Mouse (Mus musculus) gastrocnemius, adult 2 months (tissue): ENCODE data around the gene Stoml1. TPM values are rescaled to one million over a fixed set of nuclear protein-coding genes. Genes with fewer than 3 reads are reported as not detected.

Source experiments
- DNase-seq: peaks from one replicate; pipeline ENCODE4 v3.0.0; 2022
- H3K27ac ChIP-seq: fragments of 200-600 bp; 2 replicates; pipeline ENCODE4 v1.8.1; 2022; ENCODE audit warnings: mild to moderate bottlenecking
- H3K4me3 ChIP-seq: fragments of 200-600 bp; 2 replicates; pipeline ENCODE4 v1.8.1; 2022; ENCODE audit warnings: mild to moderate bottlenecking, moderate library complexity
- CTCF ChIP-seq: fragments of 200-600 bp; IDR thresholded peaks from 2 replicates; pipeline ENCODE4 v1.8.1; 2022; ENCODE audit warnings: antibody characterized with exemption, mild to moderate bottlenecking, moderate library complexity
- intact Hi-C: fragments of 180-260 bp; cut with DNase I; formaldehyde crosslinking; loops from one replicate; pipeline ENCODE4 v1.15.1; 2025
- microRNA-seq: library from miRNA; unstranded; fragments of <30 nt; microRNA quantifications from one replicate; pipeline ENCODE4 v1.2.0, GENCODE M21; 2021
- total RNA-seq, 2 experiments: library from RNA; stranded (reverse); gene quantifications; 2 replicates each; pipeline ENCODE4 v1.2.3; 2021

Stoml1 gene
- total RNA-seq, 2 experiments from 2014 or later: 6.8 to 7.3 TPM

- intact Hi-C loops: no loop called here
- H3K27ac ChIP-seq: peak overlapping the region; percentile 43
- TF ChIP-seq CTCF: no peak
- DNase-seq: peak; percentile 53
- H3K4me3 ChIP-seq: no peak overlapping the region
Measured at GRCm38 (mm10) chr9:58299356-58299799, 46.4 kb downstream of the Stoml1 start.

DNA sequence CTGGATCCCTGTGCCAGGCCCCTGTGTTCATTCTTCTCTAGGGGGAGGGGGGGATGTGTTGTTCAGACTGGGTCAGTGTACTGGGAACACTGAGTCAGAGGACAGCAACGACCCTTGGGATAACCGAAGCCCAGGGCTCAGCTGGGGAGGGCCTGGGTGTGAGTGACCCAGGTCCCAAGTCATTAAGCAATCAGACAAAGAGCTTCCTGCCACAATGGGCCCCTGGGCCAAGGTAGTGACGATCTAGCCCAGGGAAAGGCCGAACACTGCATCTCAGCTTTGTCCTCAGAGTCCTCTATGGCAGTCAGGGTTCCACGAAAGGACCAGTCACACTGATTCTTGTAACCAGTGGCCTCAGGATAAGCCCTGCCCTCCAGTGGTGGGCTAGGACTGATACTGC is 50.2 kb downstream of the Stoml1 start:
- Histone ChIP-seq H3K4me3 (peak overlapping the region; percentile 2; the same call in 1 of the 2 replicates), H3K27ac (peak overlapping the region; percentile 72)
- no peak; the same call in 1 of the 2 replicates for TF ChIP-seq CTCF
- DNase-seq: no peak
- intact Hi-C loops: no loop called here

- DNase-seq: peak; percentile 51
- TF ChIP-seq CTCF: no peak
- H3K27ac ChIP-seq: peak overlapping the region; percentile 72
- intact Hi-C loops: no loop called here
- peak overlapping the region; percentile 2 for H3K4me3 ChIP-seq
Measured at GRCm38 (mm10) chr9:58303599-58304271, 50.8 kb downstream of the Stoml1 start.

GRCm38 (mm10) chr9:58305686-58306085 is 52.7 kb downstream of the Stoml1 start:
- peak; percentile 44 for DNase-seq
- H3K4me3 ChIP-seq: peak overlapping the region; percentile 19; the same call in 1 of the 2 replicates
- no peak for TF ChIP-seq CTCF
- peak overlapping the region; percentile 72 for H3K27ac ChIP-seq
- intact Hi-C loops: no loop called here

DNA sequence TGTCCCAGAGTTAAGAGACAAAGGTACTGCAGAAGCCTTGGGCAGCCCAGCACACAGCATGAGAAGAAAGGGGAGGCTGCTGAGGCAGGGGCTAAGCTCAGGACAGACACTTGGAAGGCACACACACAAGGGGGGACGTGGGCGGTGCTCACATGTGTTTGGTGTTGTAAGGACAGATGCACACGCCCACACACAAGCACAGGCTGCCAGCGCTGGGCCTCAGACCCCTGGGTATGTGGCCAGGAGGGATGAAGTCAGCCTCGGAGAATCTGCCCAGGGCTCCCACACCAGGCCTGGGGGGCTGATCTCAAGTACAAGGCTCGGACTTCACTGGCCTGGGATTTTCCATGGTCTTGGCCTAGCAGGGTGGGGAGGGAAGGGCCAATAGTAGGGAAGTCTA is 55.4 kb downstream of the Stoml1 start:
- H3K4me3 ChIP-seq: peak overlapping the region; percentile 74
- intact Hi-C loops: no loop called here
- TF ChIP-seq CTCF: no peak

DNA sequence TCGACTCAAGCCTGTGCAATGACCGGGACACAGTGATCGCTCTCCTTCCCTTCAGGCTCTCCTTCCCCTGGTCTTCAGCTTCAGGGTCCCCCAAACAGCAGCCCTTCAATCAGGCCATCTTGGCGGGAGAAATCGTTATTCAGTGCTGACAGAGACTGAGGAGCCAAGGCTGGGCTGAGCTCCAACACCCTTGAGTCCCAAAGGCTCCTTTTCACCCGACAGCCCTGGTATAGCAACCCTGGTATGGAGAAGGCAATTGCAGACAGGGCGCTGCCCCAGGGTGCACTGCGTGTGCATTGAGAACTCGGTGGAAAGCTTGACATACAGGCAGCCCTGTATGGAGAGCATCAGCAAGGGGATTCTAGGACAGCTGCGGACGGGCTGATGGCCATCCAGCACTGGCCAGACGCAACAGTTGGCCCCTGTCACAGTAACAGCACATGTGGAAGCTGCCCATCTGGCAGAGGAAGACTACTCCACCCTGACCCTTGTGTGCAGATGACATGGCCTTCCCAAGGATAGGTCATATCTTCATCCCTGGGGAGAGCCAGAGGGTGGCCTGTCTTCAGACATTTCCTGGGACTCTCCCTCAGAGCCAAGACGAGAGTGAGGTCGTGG is 57.2 kb downstream of the Stoml1 start:
- peak overlapping the region; percentile 87 for H3K27ac ChIP-seq
- peak; percentile 80 for DNase-seq
- no peak for TF ChIP-seq CTCF
- intact Hi-C loops: no loop called here
- H3K4me3 ChIP-seq: peak overlapping the region; percentile 74

More for the DNA sequence above, 55.4 kb downstream of the Stoml1 start:
- peak overlapping the region; percentile 87 for H3K27ac ChIP-seq
- peak; percentile 84 for DNase-seq

- H3K4me3 ChIP-seq: peak overlapping the region; percentile 74
- intact Hi-C loops: no loop called here
- peak; percentile 55 for DNase-seq
- peak overlapping the region; percentile 87 for H3K27ac ChIP-seq
- peak; percentile 17; the same call in 1 of the 2 replicates for TF ChIP-seq CTCF
Measured at GRCm38 (mm10) chr9:58311191-58311910, 58.4 kb downstream of the Stoml1 start.

Small RNA genes lying within 50 kb of the gene (microRNA-seq; reads per million reads assigned to microRNA genes)
- not detected for gene Mir6385

Other genes with a start within 250 kb of the Stoml1 start
- under 1 TPM in 1 of 2 experiments, not detected in 1; 0.10 TPM for gene Cyp11a1, start 246.8 kb upstream of the Stoml1 start, total RNA-seq
- under 1 TPM; 0.13 to 0.31 TPM for gene Stra6, start 189.4 kb upstream of the Stoml1 start, total RNA-seq
- gene Ccdc33, start 134.3 kb upstream of the Stoml1 start, total RNA-seq: not detected
- 10 to 100 TPM; 11.9 to 26.1 TPM for gene Islr, start 48.9 kb upstream of the Stoml1 start, total RNA-seq
- gene Islr2, start 48.8 kb upstream of the Stoml1 start, total RNA-seq: 1 to 10 TPM; 2.6 to 3.3 TPM
- gene Pml, start 3.4 kb upstream of the Stoml1 start, total RNA-seq: 1 to 10 TPM; 4.1 to 4.5 TPM
- gene Loxl1, start 60.0 kb downstream of the Stoml1 start, total RNA-seq: 10 to 100 TPM; 10.6 to 17.9 TPM
- gene Tbc1d21, start 117.3 kb downstream of the Stoml1 start, total RNA-seq: not detected
- gene Insyn1, start 235.4 kb downstream of the Stoml1 start, total RNA-seq: 10 to 100 TPM; 17.3 to 20.1 TPM